Mouse (Mus musculus) MEL (cell line): Measurements from ENCODE around the gene Sppl3. TPM values are rescaled to one million over a fixed set of nuclear protein-coding genes. Genes with fewer than 3 reads are reported as not detected.

ENCODE experiments used
- DNase-seq: peaks from one replicate; pipeline ENCODE4 v3.0.0; 2011; ENCODE audit warnings: low read depth, low spot score
- H3K27ac ChIP-seq: 2 replicates; pipeline ENCODE4 v1.5.1; 2012; ENCODE audit warnings: low read depth, mild to moderate bottlenecking, control low read depth, low read length, moderate library complexity; ENCODE audit not compliant: control insufficient read depth
- H3K27me3 ChIP-seq, 2 experiments: fragments of 150-350 bp in 1 of 2; sonication (generic) in 1 of 2; 2 replicates each; pipeline ENCODE4 v1.6.1; 2012; ENCODE audit warnings: low read length in 2 of 2, mild to moderate bottlenecking in 2 of 2, improper control_type of control experiment in 1 of 2, moderate library complexity in 1 of 2; ENCODE audit not compliant: insufficient read depth in 2 of 2, control insufficient read depth in 1 of 2
- H3K36me3 ChIP-seq, 2 experiments: 2 replicates each; pipeline ENCODE4 v1.6.1; 2012 to 2014; ENCODE audit warnings: low read length in 2 of 2, improper control_type of control experiment in 1 of 2, inconsistent platforms in 1 of 2, mild to moderate bottlenecking in 1 of 2; ENCODE audit not compliant: insufficient read depth in 2 of 2, control insufficient read depth in 1 of 2
- H3K4me1 ChIP-seq, 2 experiments: fragments of 150-350 bp in 1 of 2; sonication (generic) in 1 of 2; 2 replicates each; pipeline ENCODE4 v1.6.1; 2012; ENCODE audit warnings: low read length in 2 of 2, improper control_type of control experiment in 1 of 2, mild to moderate bottlenecking in 1 of 2; ENCODE audit not compliant: insufficient read depth in 2 of 2, control insufficient read depth in 1 of 2
- H3K4me3 ChIP-seq, 2 experiments: fragments of 150-350 bp in 1 of 2; sonication (generic) in 1 of 2; 2 replicates each; pipeline ENCODE4 v1.5.1; 2012; ENCODE audit warnings: low read depth in 2 of 2, low read length in 2 of 2, mild to moderate bottlenecking in 2 of 2, moderate library complexity in 2 of 2, control low read depth in 1 of 2, improper control_type of control experiment in 1 of 2; ENCODE audit not compliant: control insufficient read depth in 1 of 2, insufficient read depth in 1 of 2
- H3K79me2 ChIP-seq: 2 replicates; pipeline ENCODE4 v1.6.1; 2012; ENCODE audit warnings: mild to moderate bottlenecking, low read length, moderate library complexity; ENCODE audit not compliant: control insufficient read depth, poor library complexity, insufficient read depth
- H3K9ac ChIP-seq: 2 replicates; pipeline ENCODE4 v1.6.1; 2012; ENCODE audit warnings: low read depth, mild to moderate bottlenecking, control low read depth, low read length, moderate library complexity; ENCODE audit not compliant: control insufficient read depth, poor library complexity, severe bottlenecking
- H3K9me3 ChIP-seq: fragments of 150-350 bp; sonication (generic); replicated peaks from 2 replicates; pipeline ENCODE4 v1.6.1; 2012; ENCODE audit warnings: mild to moderate bottlenecking, low read length, improper control_type of control experiment, moderate library complexity; ENCODE audit not compliant: insufficient read depth
- BHLHE40 ChIP-seq: IDR thresholded peaks from 2 replicates; pipeline ENCODE4 v1.6.1; 2012; ENCODE audit warnings: low read depth, mild to moderate bottlenecking, inconsistent platforms, low read length, improper control_type of control experiment, borderline replicate concordance
- CHD2 ChIP-seq: IDR thresholded peaks from 2 replicates; pipeline ENCODE4 v1.6.1; 2011; ENCODE audit warnings: low read length, improper control_type of control experiment
- CTCF ChIP-seq, 3 experiments: IDR thresholded peaks in 2 of 3; conservative IDR thresholded peaks in 1 of 3; 2 replicates each; pipeline ENCODE4 v1.5.1; 2011 to 2012; ENCODE audit warnings: low read length in 3 of 3, low read depth in 2 of 3, mild to moderate bottlenecking in 2 of 3, improper control_type of control experiment in 1 of 3, inconsistent platforms in 1 of 3, mixed read lengths in 1 of 3, moderate library complexity in 1 of 3; ENCODE audit not compliant: control insufficient read depth in 1 of 3, insufficient read depth in 1 of 3, poor library complexity in 1 of 3, severe bottlenecking in 1 of 3
- E2F4 ChIP-seq: IDR thresholded peaks from 2 replicates; pipeline ENCODE4 v1.6.1; 2011; ENCODE audit warnings: low read depth, low read length, improper control_type of control experiment, borderline replicate concordance
- EP300 ChIP-seq, 2 experiments: IDR thresholded peaks; 2 replicates each; pipeline ENCODE4 v1.6.1; 2011; ENCODE audit warnings: improper control_type of control experiment in 2 of 2, low read length in 2 of 2, low read depth in 1 of 2, mild to moderate bottlenecking in 1 of 2
- GATA1 ChIP-seq: IDR thresholded peaks from 2 replicates; pipeline ENCODE4 v1.6.1; 2011; ENCODE audit warnings: low read depth, low read length, improper control_type of control experiment
- HCFC1 ChIP-seq: IDR thresholded peaks from 2 replicates; pipeline ENCODE4 v1.6.1; 2012; ENCODE audit warnings: low read depth, mild to moderate bottlenecking, inconsistent platforms, low read length, improper control_type of control experiment, moderate library complexity
- JUND ChIP-seq: IDR thresholded peaks from 2 replicates; pipeline ENCODE4 v1.6.1; 2011; ENCODE audit warnings: low read depth, mild to moderate bottlenecking, improper control_type of control experiment, low read length
- MAFK ChIP-seq: IDR thresholded peaks from 2 replicates; pipeline ENCODE4 v1.6.1; 2011; ENCODE audit warnings: low read depth, mild to moderate bottlenecking, low read length, improper control_type of control experiment, borderline replicate concordance
- MAX ChIP-seq: IDR thresholded peaks from 2 replicates; pipeline ENCODE4 v1.6.1; 2011; ENCODE audit warnings: low read length, improper control_type of control experiment
- MEF2A ChIP-seq: IDR thresholded peaks from 2 replicates; pipeline ENCODE4 v1.6.1; 2014; ENCODE audit warnings: low read depth, mild to moderate bottlenecking, inconsistent platforms, low read length, improper control_type of control experiment; ENCODE audit not compliant: poor library complexity, insufficient replicate concordance, severe bottlenecking; ENCODE audit errors: extremely low read depth
- MYB ChIP-seq: IDR thresholded peaks from 2 replicates; pipeline ENCODE4 v1.6.1; 2011; ENCODE audit warnings: mild to moderate bottlenecking, low read depth, low read length, improper control_type of control experiment
- MYC ChIP-seq: IDR thresholded peaks from 2 replicates; pipeline ENCODE4 v1.6.1; 2011; ENCODE audit warnings: low read depth, mild to moderate bottlenecking, low read length, improper control_type of control experiment, moderate library complexity
- NELFE ChIP-seq: IDR thresholded peaks from 2 replicates; pipeline ENCODE4 v1.6.1; 2011; ENCODE audit warnings: low read depth, low read length, improper control_type of control experiment
- POLR2AphosphoS2 ChIP-seq: IDR thresholded peaks from 2 replicates; pipeline ENCODE4 v1.6.1; 2011; ENCODE audit warnings: low read length, improper control_type of control experiment
- RCOR1 ChIP-seq: IDR thresholded peaks from 2 replicates; pipeline ENCODE4 v1.6.1; 2012; ENCODE audit warnings: low read depth, mild to moderate bottlenecking, inconsistent platforms, low read length, improper control_type of control experiment
- SIN3A ChIP-seq: IDR thresholded peaks from 2 replicates; pipeline ENCODE4 v1.6.1; 2012; ENCODE audit warnings: low read length, improper control_type of control experiment, inconsistent platforms
- TBP ChIP-seq: IDR thresholded peaks from 2 replicates; pipeline ENCODE4 v1.8.0; 2011; ENCODE audit warnings: low read depth, low read length, improper control_type of control experiment
- ZC3H11A ChIP-seq: IDR thresholded peaks from 2 replicates; pipeline ENCODE4 v1.6.1; 2012; ENCODE audit warnings: low read depth, mild to moderate bottlenecking, inconsistent platforms, low read length, improper control_type of control experiment
- ZMIZ1 ChIP-seq: IDR thresholded peaks from 2 replicates; pipeline ENCODE4 v1.6.1; 2012; ENCODE audit warnings: low read depth, mild to moderate bottlenecking, inconsistent platforms, low read length, improper control_type of control experiment, moderate library complexity
- polyA plus RNA-seq, 2 experiments: library from polyadenylated mRNA; stranded (reverse) in 1 of 2; unstranded in 1 of 2; fragments of >175 nt in 1 of 2; fragments of >200 nt in 1 of 2; gene quantifications; 2 replicates each; pipeline versions ENCODE4 v1.2.1 to v1.2.4; 2012; ENCODE audit warnings: low replicate concordance in 2 of 2, low read depth in 1 of 2; ENCODE audit not compliant: insufficient read length in 2 of 2, insufficient read depth in 1 of 2, missing spikeins in 1 of 2
- total RNA-seq: library from RNA; depleted of rRNA; stranded (reverse); fragments of 300-350 nt; gene quantifications from 2 replicates; pipeline ENCODE4 v1.2.3, GENCODE M21; 2012

Gene Sppl3
- total and polyA plus RNA-seq, 3 experiments, result 25.8 to 50.9 TPM; not detected in 1

DNA sequence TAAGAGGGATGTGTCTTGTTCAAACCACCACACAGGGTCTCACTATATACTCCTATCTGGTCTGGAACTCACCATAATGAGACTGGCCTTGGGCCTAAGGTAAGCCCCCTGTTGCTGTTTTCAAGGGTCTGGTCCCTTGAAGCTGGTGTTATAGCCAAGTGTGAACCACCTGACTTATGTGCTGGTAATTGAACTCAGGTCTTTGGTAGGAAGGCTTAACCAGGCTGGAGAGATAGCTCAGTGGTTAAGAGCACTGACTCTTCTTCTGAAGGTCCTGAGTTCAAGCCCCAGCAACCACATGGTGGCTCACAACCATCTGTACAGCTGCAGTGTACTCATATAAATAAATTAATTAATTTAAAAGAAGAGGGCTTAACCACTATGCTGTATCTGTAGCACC, 34.0 kb upstream of the Sppl3 start:
- Histone ChIP-seq H3K79me2 (no peaks in the 10 kb centered on the region; the same call in 1 of the 2 replicates), H3K9ac (no peak overlapping the region)
- no peak for TF ChIP-seq MAFK
- no peak for TF ChIP-seq EP300 (IDR thresholded peaks at IDR 0.05; ENCODE audit: low read depth in 1 of 2, low read length in 2 of 2)
- TF ChIP-seq NELFE, result no peak
- no peak for TF ChIP-seq MYB
- TF ChIP-seq RCOR1, result no peak
- TF ChIP-seq TBP, result peak; percentile 97
- TF ChIP-seq, all 39 proteins: peak for 1
- Histone ChIP-seq H3K36me3 (peaks cover 0 to 6% of the 10 kb centered on the region in 2 experiments; a peak in 2 of 4 replicates), H3K27me3 (no peaks in the 10 kb centered on the region), H3K27ac (no peak overlapping the region), H3K4me3 (no peak overlapping the region), H3K9me3 (no peaks in the 10 kb centered on the region), H3K4me1 (peaks cover 0 to 6% of the 10 kb centered on the region in 2 experiments; a peak in 2 of 4 replicates)
- DNase-seq, result no peak

GRCm38 (mm10) chr5:114978473-114978872, 32.5 kb upstream of the Sppl3 start:
- no peaks in the 10 kb centered on the region; the same call in 1 of the 2 replicates for H3K79me2 ChIP-seq
- DNase-seq, result peak; percentile 25
- H3K4me1 ChIP-seq, result peaks cover 0 to 6% of the 10 kb centered on the region in 2 experiments; a peak in 2 of 4 replicates
- H3K9ac ChIP-seq, result peak overlapping the region; percentile 19; the same call in 1 of the 2 replicates
- no peak overlapping the region; a peak in 1 of 4 replicates for H3K4me3 ChIP-seq
- H3K27me3 ChIP-seq, result no peaks in the 10 kb centered on the region
- H3K27ac ChIP-seq, result no peak overlapping the region
- no peaks in the 10 kb centered on the region for H3K9me3 ChIP-seq
- H3K36me3 ChIP-seq, result peaks cover 0 to 6% of the 10 kb centered on the region in 2 experiments; a peak in 2 of 4 replicates
- TF ChIP-seq POLR2AphosphoS2 (no peak), CTCF (IDR thresholded peaks at IDR 0.05 in 2 of 3, conservative IDR thresholded peaks at IDR 0.05 in 1 of 3; ENCODE audit: control insufficient read depth in 1 of 3, insufficient read depth in 1 of 3, low read depth in 2 of 3, low read length in 3 of 3, poor library complexity in 1 of 3, severe bottlenecking in 1 of 3) (no peak), ZMIZ1 (no peak), E2F4 (no peak), BHLHE40 (no peak), MEF2A (no peak), MYC (no peak), ZC3H11A (no peak), SIN3A (no peak), HCFC1 (no peak), GATA1 (no peak), JUND (no peak), CHD2 (no peak), MAX (no peak), EP300 (IDR thresholded peaks at IDR 0.05; ENCODE audit: low read depth in 1 of 2, low read length in 2 of 2) (no peak)
